Mouse (Mus musculus) limb, embryonic 10.5 days (tissue): ENCODE measurements at regions not wholly inside any gene's neighbourhood (a gene's known extent, or its start where the extent isn't known, plus 50 kb on each side); places are given as distances from the start of the nearest gene placed in this dataset.

ENCODE experiments used
- DNase-seq: peaks from one replicate; pipeline ENCODE4 v3.0.0-alpha.2; 2017; ENCODE audit warnings: low spot score
- H3K27ac ChIP-seq: fragments of 300-500 bp; sonication (generic); 2 replicates; pipeline ENCODE4 v1.5.1; 2016; ENCODE audit warnings: mild to moderate bottlenecking
- H3K27me3 ChIP-seq: fragments of 300-500 bp; sonication (generic); 2 replicates; pipeline ENCODE4 v1.6.1; 2016; ENCODE audit warnings: low read depth, mild to moderate bottlenecking; ENCODE audit not compliant: poor library complexity, severe bottlenecking
- H3K36me3 ChIP-seq: fragments of 300-500 bp; sonication (generic); 2 replicates; pipeline ENCODE4 v1.6.1; 2016; ENCODE audit warnings: mild to moderate bottlenecking, moderate library complexity
- H3K4me1 ChIP-seq: fragments of 300-500 bp; sonication (generic); 2 replicates; pipeline ENCODE4 v1.6.1; 2016
- H3K4me3 ChIP-seq: fragments of 300-500 bp; sonication (generic); 2 replicates; pipeline ENCODE4 v1.5.1; 2016; ENCODE audit warnings: mild to moderate bottlenecking, moderate library complexity
- H3K9me3 ChIP-seq: fragments of 300-500 bp; sonication (generic); replicated peaks from 2 replicates; pipeline ENCODE4 v1.6.1; 2016; ENCODE audit warnings: mild to moderate bottlenecking
- WGBS: fragments of 180-500 bp; shearing (Covaris S2); methylation state at CpG from one replicate; pipeline ENCODE4 v1.1.7; 2016; 5-methylcytosine and 5-hydroxymethylcytosine counted together

DNA sequence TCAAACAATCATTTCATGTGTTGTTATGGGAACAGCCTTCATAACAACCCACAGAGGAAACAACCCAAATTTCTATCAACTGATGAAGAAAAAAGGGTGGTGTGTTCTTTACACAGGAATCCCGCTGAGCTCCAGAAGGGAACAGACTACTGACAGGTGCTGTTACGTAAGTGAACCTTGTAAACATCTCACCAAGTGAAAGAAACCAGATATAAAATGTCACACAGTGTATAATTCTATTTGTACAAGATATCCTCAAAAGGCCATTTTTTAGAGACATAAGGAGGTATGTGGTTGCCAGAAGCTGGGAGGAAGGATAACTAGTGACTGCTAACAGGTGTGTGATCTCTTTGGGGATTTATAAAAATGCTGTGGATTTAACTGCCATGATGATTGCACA lies 119.9 kb downstream of the Plod2 start:
- no peak for DNase-seq
- Histone ChIP-seq H3K4me1 (no peaks in the 10 kb centered on the region), H3K4me3 (no peak overlapping the region), H3K27me3 (no peaks in the 10 kb centered on the region), H3K27ac (no peak overlapping the region), H3K36me3 (no peaks in the 10 kb centered on the region), H3K9me3 (no peaks in the 10 kb centered on the region)
- 82% methylated on average over 2 of the region's 2 CpGs for WGBS

DNA sequence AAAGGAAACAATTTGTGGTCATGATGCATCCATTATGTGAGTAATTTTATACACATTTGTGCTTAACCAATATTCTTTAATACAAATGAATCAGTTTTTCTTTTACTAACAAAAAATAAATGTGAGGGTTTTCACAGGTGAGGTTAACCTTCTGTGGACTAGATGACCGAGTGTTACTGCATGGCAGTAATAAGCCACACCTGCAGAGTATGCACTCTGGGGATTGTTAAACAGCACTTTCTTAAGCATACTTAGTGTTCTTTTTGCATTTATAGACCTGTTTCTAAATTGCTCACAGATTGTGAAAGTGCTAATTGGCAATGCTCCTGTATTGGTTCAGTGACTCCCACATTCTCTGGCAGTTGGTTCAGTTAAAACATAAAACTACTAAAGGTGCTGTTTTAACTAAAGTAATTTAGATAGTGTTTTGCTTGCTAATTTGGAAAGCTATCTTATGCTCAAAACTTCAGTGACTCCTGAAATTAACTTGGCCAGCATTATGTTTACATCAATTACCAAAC lies 125.4 kb downstream of the Plod2 start:
- no peaks in the 10 kb centered on the region for H3K9me3 ChIP-seq
- no peaks in the 10 kb centered on the region for H3K27me3 ChIP-seq
- 67% methylated on average over 1 of the region's 1 CpGs for WGBS
- no peaks in the 10 kb centered on the region for H3K4me1 ChIP-seq
- H3K4me3 ChIP-seq = no peak overlapping the region
- H3K36me3 ChIP-seq = no peaks in the 10 kb centered on the region
- no peak for DNase-seq
- H3K27ac ChIP-seq = no peak overlapping the region

DNA sequence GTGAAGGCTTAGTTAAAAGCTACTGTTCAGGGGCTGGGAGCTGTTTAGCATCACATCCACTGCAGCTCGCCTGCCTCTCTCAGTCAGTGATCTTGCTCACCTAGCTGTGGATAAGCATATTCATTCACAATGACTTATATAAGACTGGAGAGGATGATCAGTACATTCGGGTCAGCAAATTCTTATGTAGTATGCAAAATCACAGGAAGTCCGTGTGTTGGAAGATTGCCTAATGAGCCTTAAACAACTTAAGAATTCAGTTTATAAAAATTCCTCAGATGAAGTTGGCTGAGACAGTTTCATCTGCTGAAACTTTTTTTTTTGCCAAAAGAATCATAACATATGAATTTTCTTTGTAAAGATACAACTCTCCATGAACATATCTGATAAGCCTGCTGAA lies 129.9 kb downstream of the Plod2 start:
- Histone ChIP-seq H3K4me1 (no peaks in the 10 kb centered on the region), H3K27ac (no peak overlapping the region), H3K36me3 (no peaks in the 10 kb centered on the region), H3K4me3 (no peak overlapping the region), H3K27me3 (no peaks in the 10 kb centered on the region), H3K9me3 (no peaks in the 10 kb centered on the region)
- no peak for DNase-seq
- 83% methylated on average over 3 of the region's 3 CpGs for WGBS

DNA sequence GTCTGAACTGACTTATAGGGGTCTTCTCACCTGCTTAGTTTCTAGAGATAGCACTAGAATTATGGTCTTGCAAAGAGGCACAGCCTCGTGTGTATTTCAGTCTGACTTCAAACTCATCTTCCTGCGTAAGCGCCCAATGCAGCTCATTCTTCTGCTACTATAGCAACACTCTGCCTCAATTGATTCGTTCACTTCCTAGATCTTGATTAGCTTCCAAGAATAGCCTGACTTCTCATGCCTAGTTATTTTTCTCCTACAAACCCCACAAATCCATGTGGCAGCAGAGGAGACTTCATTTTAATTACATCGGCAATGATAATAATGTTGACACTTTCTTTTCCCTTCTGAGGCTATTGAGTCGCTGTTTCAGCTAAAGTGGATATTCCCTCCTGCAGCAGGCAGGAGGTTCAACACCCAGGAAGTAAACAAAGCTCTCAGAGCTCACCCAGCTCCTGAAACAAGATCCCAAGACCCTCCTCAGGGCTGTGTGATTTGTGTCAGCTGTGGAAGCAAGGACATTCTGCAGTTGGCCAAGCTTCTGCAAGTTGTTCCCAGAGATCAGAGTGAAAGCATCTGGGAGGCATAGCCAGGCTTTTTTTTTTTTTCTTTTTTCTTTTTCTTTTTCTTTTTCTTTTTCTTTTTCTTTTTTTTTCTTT lies 152.5 kb downstream of the Plod2 start:
- H3K4me1 ChIP-seq = no peaks in the 10 kb centered on the region
- no peak for DNase-seq
- H3K27me3 ChIP-seq = no peaks in the 10 kb centered on the region
- no peak overlapping the region for H3K27ac ChIP-seq
- WGBS = 80% methylated on average over 6 of the region's 6 CpGs
- H3K9me3 ChIP-seq = no peaks in the 10 kb centered on the region
- no peaks in the 10 kb centered on the region for H3K36me3 ChIP-seq
- H3K4me3 ChIP-seq = no peak overlapping the region

DNA sequence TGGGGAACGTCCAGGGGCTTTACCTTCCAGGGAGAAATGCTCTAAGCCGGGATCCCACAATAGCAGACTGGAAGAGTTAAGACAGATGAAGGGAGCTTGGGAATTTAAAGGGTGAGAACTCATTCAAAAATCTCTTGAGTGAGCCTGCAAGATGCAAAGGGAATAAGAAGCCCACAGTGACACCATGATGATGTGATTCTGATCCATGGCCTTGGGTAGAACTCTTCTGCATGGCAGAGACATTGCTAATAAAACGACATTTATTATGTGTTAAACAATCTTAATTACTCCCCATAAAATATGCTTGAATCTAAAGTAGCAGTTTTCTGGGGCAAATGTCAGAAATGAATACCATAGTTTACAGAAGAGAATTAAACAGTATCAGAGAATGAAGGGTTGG lies 155.9 kb downstream of the Plod2 start:
- Histone ChIP-seq H3K27me3 (no peaks in the 10 kb centered on the region), H3K9me3 (no peaks in the 10 kb centered on the region), H3K4me1 (no peaks in the 10 kb centered on the region), H3K27ac (no peak overlapping the region), H3K36me3 (no peaks in the 10 kb centered on the region), H3K4me3 (no peak overlapping the region)
- WGBS = 75% methylated on average over 3 of the region's 3 CpGs
- no peak for DNase-seq

DNA sequence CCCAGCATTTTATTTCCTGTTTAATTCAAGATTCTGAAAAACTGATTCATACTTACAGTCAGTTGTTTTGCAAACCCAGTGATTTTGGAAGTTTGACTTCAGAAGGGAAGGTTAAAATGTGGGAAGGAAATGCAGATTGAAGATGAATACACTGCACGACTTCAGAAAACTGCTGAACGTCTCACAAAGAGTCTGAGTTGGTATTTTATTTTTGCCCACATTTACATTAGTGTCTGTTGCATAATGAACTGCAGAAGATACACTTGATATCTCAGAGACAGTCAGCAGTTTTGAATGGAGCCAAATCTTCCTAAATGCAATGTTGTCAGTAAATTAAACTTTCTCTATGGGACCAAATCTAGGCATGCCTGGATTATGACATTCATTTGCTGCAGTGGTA lies 162.7 kb downstream of the Plod2 start:
- no peak for DNase-seq
- no peaks in the 10 kb centered on the region for H3K9me3 ChIP-seq
- H3K4me3 ChIP-seq = no peak overlapping the region
- WGBS = 85% methylated on average over 2 of the region's 2 CpGs
- H3K27me3 ChIP-seq = no peaks in the 10 kb centered on the region
- H3K36me3 ChIP-seq = no peaks in the 10 kb centered on the region
- H3K27ac ChIP-seq = no peak overlapping the region
- no peaks in the 10 kb centered on the region for H3K4me1 ChIP-seq

DNA sequence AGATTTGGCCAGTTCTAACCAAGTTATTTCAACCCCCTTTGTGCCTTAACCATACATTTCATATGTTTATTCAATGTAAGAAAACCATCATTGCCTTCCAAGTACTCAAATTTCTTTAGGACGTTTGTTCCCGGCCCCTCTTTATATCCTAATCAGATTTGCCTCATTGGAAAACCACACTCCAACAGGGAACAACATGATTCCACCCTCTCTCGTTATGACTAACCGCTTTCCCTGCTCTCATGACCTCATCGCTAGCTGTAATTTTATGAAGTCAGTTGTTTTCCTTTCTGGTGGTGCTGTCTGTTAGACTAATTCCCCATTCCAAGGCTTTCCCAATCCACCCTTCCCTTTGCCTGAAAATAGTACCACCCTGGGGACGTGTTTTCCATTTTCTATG lies 165.0 kb downstream of the Plod2 start:
- no peak overlapping the region for H3K4me3 ChIP-seq
- 66% methylated on average over 6 of the region's 6 CpGs for WGBS
- H3K36me3 ChIP-seq = no peaks in the 10 kb centered on the region
- DNase-seq = no peak
- H3K27ac ChIP-seq = no peak overlapping the region
- no peaks in the 10 kb centered on the region for H3K9me3 ChIP-seq
- no peaks in the 10 kb centered on the region for H3K27me3 ChIP-seq
- no peaks in the 10 kb centered on the region for H3K4me1 ChIP-seq

DNA sequence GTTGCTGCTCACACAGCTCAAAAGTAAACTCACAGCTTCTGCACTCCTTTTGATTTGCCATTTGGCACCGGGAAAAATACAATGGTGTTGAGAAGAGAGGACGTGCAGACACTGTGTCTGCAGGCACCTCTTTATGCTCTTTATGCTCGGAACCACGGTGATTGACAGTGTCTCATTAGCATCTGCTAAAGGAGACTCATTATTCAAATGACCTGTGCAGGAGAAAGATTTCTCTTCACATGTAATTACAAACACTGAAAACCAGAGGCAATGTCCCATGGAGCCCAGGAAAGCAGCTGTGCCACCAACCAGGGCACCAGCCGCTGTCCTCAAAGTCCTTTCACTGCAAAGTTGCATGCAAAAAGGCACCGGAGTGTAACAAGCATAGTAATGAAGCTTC lies 175.2 kb downstream of the Plod2 start:
- Histone ChIP-seq H3K36me3 (no peaks in the 10 kb centered on the region), H3K9me3 (no peaks in the 10 kb centered on the region), H3K4me3 (no peak overlapping the region), H3K27ac (no peak overlapping the region), H3K4me1 (no peaks in the 10 kb centered on the region), H3K27me3 (no peaks in the 10 kb centered on the region)
- WGBS = 63% methylated on average over 6 of the region's 6 CpGs
- no peak for DNase-seq

DNA sequence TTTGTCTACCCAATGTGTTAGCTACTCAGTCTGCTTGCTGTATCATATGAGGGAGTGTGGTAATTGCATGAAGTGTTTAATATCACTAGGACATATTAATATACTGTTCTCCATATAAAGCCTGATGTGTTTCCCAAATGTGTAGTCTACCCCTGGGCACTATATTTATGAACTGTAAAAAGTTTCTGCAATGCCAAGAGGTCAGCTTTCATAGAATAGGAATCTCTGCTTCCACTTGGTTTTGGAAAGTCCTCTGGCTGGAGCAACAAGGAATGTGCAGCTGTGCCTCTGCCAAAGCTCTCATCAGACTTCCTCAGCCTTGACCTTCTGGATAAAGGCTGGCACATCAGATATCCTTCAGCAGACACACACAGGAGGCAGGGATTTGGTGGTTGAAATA lies 176.3 kb downstream of the Plod2 start:
- H3K27me3 ChIP-seq = no peaks in the 10 kb centered on the region
- H3K27ac ChIP-seq = no peak overlapping the region
- no peaks in the 10 kb centered on the region for H3K36me3 ChIP-seq
- H3K4me3 ChIP-seq = no peak overlapping the region
- no peaks in the 10 kb centered on the region for H3K9me3 ChIP-seq
- H3K4me1 ChIP-seq = no peaks in the 10 kb centered on the region
- DNase-seq = no peak

DNA sequence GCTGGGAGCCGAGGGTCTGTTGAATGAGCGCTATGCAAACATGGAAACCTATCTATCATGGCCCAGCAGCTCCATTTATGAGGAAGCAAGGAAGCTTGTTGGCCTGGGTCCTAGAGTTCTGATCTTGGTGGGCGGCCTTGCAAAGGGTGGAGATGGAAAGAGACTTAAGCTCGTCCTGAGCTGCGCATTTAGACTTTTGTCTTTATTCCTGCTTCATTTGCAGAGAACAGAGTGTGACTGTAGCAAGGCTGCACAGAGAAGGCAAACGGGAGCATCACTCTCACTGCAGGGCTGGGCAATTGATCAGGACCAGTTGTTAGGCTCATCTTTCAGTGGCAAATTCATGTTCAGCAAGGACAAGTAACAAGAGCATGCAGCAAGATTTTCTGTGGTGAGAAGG lies 177.2 kb downstream of the Plod2 start:
- Histone ChIP-seq H3K27ac (no peak overlapping the region), H3K9me3 (no peaks in the 10 kb centered on the region), H3K4me1 (no peaks in the 10 kb centered on the region), H3K36me3 (no peaks in the 10 kb centered on the region), H3K4me3 (no peak overlapping the region), H3K27me3 (no peaks in the 10 kb centered on the region)
- 86% methylated on average over 6 of the region's 6 CpGs for WGBS
- no peak for DNase-seq

DNA sequence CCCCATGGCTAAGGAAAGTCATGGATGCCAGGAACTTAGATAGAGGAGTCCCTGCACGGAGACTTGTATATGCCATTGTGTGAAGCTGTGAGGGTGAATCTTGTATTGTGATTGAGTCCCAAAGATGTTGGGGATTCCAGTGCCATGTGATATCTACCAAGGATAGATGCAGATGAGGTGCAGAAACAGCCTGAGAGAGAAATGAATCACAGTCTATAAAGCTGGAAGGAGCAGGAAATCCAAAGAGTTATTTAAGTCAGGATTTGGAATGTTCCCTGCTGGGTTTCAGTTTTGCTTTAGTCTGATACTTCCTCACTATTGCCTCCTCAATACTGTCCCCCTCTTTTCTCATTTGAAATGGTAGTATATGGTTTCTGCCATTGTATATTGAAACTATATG lies 186.8 kb downstream of the Plod2 start:
- Histone ChIP-seq H3K9me3 (no peaks in the 10 kb centered on the region), H3K27ac (no peak overlapping the region), H3K27me3 (no peaks in the 10 kb centered on the region), H3K36me3 (no peaks in the 10 kb centered on the region), H3K4me1 (no peaks in the 10 kb centered on the region), H3K4me3 (no peak overlapping the region)
- DNase-seq = no peak
- 81% methylated on average over 1 of the region's 1 CpGs for WGBS

DNA sequence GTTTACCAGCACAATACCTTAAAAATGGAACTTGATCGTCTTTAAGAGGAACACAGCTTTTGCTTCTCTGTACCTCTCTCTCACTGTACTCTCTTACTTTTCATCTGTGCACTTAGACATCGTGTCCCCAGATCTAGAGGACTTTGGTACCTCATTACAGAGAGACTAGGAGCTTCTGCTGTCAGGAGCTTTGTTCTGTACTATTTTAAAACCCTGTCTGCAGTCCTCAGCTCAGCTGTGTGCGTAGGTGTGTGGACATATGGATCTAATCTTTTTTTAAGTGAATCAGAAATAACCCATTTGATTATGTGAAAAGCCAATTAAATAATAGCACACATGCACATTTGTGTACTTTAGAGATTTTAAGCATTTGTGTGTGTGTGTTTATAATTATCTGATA lies 189.4 kb downstream of the Plod2 start:
- WGBS = 73% methylated on average over 3 of the region's 3 CpGs
- Histone ChIP-seq H3K27ac (no peak overlapping the region), H3K4me1 (no peaks in the 10 kb centered on the region), H3K4me3 (no peak overlapping the region), H3K9me3 (no peaks in the 10 kb centered on the region), H3K27me3 (no peaks in the 10 kb centered on the region), H3K36me3 (no peaks in the 10 kb centered on the region)
- no peak for DNase-seq

DNA sequence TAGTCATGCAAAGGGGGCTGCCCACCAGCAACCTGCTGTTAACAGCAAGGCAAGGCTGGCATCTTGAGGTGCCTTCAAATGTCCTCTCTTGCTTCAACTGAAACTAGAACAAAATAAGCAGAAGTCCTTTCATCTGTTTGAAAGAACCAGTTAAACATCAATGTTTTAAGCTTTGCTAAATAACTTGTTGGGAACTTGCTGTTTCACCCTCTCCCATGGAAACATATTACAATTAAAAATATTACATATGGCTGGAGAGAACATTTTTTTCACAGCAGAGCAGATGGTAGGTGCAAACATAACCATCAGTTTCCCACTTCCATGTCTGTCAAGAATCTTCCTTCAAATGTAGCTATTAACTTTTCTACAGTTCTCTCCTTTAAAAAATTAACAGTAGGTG lies 225.5 kb downstream of the Plod2 start:
- Histone ChIP-seq H3K4me1 (peaks cover 26% of the 10 kb centered on the region), H3K27me3 (no peaks in the 10 kb centered on the region), H3K4me3 (no peak overlapping the region), H3K36me3 (no peaks in the 10 kb centered on the region), H3K27ac (no peak overlapping the region), H3K9me3 (no peaks in the 10 kb centered on the region)
- DNase-seq = no peak

DNA sequence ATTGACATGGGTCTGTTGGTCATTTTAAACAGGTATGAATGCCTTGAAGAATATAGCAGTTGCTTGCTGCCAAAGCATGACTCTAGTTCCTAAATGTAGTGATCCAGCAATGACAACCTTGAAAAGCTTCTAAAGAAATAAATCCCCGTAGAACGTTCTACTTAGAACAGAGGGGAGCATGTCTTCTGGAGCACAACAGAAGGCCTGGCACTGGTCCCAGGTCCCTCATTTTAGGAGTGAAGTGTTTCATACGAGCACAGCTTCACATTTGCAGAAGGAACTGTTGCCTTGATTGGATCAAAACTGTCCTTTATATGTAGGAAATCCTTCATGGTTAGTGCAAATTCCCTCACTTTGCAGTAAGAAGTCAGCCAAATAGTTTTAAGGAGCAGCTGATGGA lies 226.4 kb downstream of the Plod2 start:
- Histone ChIP-seq H3K27ac (no peak overlapping the region), H3K4me1 (peaks cover 26% of the 10 kb centered on the region), H3K9me3 (no peaks in the 10 kb centered on the region), H3K4me3 (no peak overlapping the region), H3K27me3 (no peaks in the 10 kb centered on the region), H3K36me3 (no peaks in the 10 kb centered on the region)
- 93% methylated on average over 3 of the region's 3 CpGs for WGBS
- no peak for DNase-seq
